Mouse (Mus musculus): ENCODE results near the gene Sigmar1. TPM values are rescaled to one million over a fixed set of nuclear protein-coding genes. Genes with fewer than 3 reads are reported as not detected.

The Sigmar1 gene
- polyA plus RNA-seq, 1 experiment from 2014 or later, result 75.9 TPM

Other genes with a start within 250 kb of the Sigmar1 start
- 4.8 and 5.2 TPM in 2 replicates for gene 1110017D15Rik, start 238.8 kb downstream of the Sigmar1 start, polyA plus RNA-seq (2014; fragmentation: Nextera tagmentation; extraction: Ambion mirVana)
- gene Fam219a, start 186.6 kb downstream of the Sigmar1 start, polyA plus RNA-seq (2014; fragmentation: Nextera tagmentation; extraction: Ambion mirVana), result 6.2 and 6.7 TPM in 2 replicates
- 1.2 and 1.9 TPM in 2 replicates for gene Dnaic1, start 186.4 kb downstream of the Sigmar1 start, polyA plus RNA-seq (2014; fragmentation: Nextera tagmentation; extraction: Ambion mirVana)
- gene Enho, start 115.8 kb downstream of the Sigmar1 start, polyA plus RNA-seq (2014; fragmentation: Nextera tagmentation; extraction: Ambion mirVana), result 28.1 and 34.5 TPM in 2 replicates
- gene Cntfr, start 59.1 kb downstream of the Sigmar1 start, polyA plus RNA-seq (2014; fragmentation: Nextera tagmentation; extraction: Ambion mirVana), result 35.2 and 37.1 TPM in 2 replicates
- gene Il11ra1, start 56.2 kb downstream of the Sigmar1 start, polyA plus RNA-seq (2014; fragmentation: Nextera tagmentation; extraction: Ambion mirVana), result 65.0 and 66.9 TPM in 2 replicates
- gene Rpp25l, start 42.6 kb downstream of the Sigmar1 start, polyA plus RNA-seq (2014; fragmentation: Nextera tagmentation; extraction: Ambion mirVana), result 92.0 and 92.5 TPM in 2 replicates
- 135 and 142 TPM in 2 replicates for gene Dctn3, start 33.0 kb downstream of the Sigmar1 start, polyA plus RNA-seq (2014; fragmentation: Nextera tagmentation; extraction: Ambion mirVana)
- 0.59 and 0.80 TPM in 2 replicates for gene Arid3c, start 25.0 kb downstream of the Sigmar1 start, polyA plus RNA-seq (2014; fragmentation: Nextera tagmentation; extraction: Ambion mirVana)
- 18.4 and 21.4 TPM in 2 replicates for gene Galt, start 929 bp downstream of the Sigmar1 start, polyA plus RNA-seq (2014; fragmentation: Nextera tagmentation; extraction: Ambion mirVana)
- gene Ccl27a, start 18.1 kb upstream of the Sigmar1 start, polyA plus RNA-seq (2014; fragmentation: Nextera tagmentation; extraction: Ambion mirVana), result 67.6 and 74.3 TPM in 2 replicates
- not detected in 2 replicates for gene Gm21541, start 147.5 kb upstream of the Sigmar1 start, polyA plus RNA-seq (2014; fragmentation: Nextera tagmentation; extraction: Ambion mirVana)
- 2.7 and 3.9 TPM in 2 replicates for gene Gm20878, start 185.4 kb upstream of the Sigmar1 start, polyA plus RNA-seq (2014; fragmentation: Nextera tagmentation; extraction: Ambion mirVana)
- gene Fam205a4, start 209.9 kb upstream of the Sigmar1 start, polyA plus RNA-seq (2014; fragmentation: Nextera tagmentation; extraction: Ambion mirVana), result not detected in 2 replicates

Measured in forebrain, embryonic 11.5 days (tissue).